Mouse (Mus musculus) thymus, postnatal 25 days (tissue): Measurements from ENCODE around the gene Gm10668.
"Not testable (repeated sequence)": the region's sequence is repeated elsewhere in the genome, so short reads cannot be mapped to it uniquely, and the experiment has no call there.

Experiments used
- DNase-seq: peaks from one replicate; pipeline ENCODE4 v3.0.0; 2022

The Gm10668 gene

GRCm38 (mm10) chr7:20730524-20730923 lies at the start of gene Gm10668:
TSS of gene Gm10668 (minus strand) at chr7:20730624.
- not testable (repeated sequence) for DNase-seq

GRCm38 (mm10) chr7:20770885-20771284 lies 40.5 kb upstream of the Gm10668 start, which contains the start of gene Vmn1r112:
TSS of gene Vmn1r112 (plus strand) at chr7:20771185.
- not testable (repeated sequence) for DNase-seq

- DNase-seq: not testable (repeated sequence)
Observed at GRCm38 (mm10) chr7:20703116-20703515, 27.3 kb downstream of the Gm10668 start, which contains the start of gene Vmn1r111. TSS of gene Vmn1r111 (minus strand) at chr7:20703216.
